Mouse (Mus musculus): ENCODE measurements around the gene Usp47. TPM values are rescaled to one million over a fixed set of nuclear protein-coding genes. Genes with fewer than 3 reads are reported as not detected.
A peak's percentile ranks its signal among the peaks of the same experiment; 100 is the strongest.

Usp47 gene
- polyA plus RNA-seq, 1 experiment from 2014 or later, result 36.9 TPM

- no peak overlapping the region for H3K4me3 ChIP-seq
- H3K36me3 ChIP-seq, result no peaks in the 10 kb centered on the region
- no peak overlapping the region for H3K4me2 ChIP-seq
- 0 out of 2 replicates have a peak, but pooled peaks cover 3% of the 10 kb centered on the region for H3K4me1 ChIP-seq
- no peaks in the 10 kb centered on the region for H3K9me3 ChIP-seq (replicated peaks)
- no peaks in the 10 kb centered on the region for H3K27me3 ChIP-seq (replicated peaks)
- no peak overlapping the region for H3K9ac ChIP-seq
- H3K27ac ChIP-seq, result no peak overlapping the region
- WGBS (ENCODE audit: insufficient replicate concordance), result 69% methylated on average over 5 of the region's 5 CpGs
- ATAC-seq, result no peak
Observed at GRCm38 (mm10) chr7:112127085-112127637, 103.9 kb downstream of the Usp47 start.

DNA sequence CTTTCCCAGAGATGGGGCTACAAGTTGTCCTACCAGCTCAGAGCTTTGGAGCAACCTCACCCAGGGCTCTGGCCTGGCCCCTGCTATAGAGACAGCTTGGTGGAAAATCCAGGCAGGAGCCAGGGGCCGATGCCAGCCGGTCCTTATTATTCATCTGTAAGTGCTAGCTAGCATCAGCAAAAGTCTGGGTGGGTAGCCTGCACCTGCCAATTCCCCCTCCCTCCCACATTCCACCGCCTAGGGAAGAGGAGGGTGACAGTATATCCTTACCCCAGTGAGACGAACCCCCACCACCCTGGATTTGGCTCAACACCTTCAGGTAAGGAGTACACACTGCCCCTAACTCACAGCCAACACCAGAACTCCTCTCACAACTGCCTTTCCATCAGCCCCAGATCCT lies 104.7 kb downstream of the Usp47 start:
- 0 out of 2 replicates have a peak, but pooled peaks have one; percentile 8 for ATAC-seq
- no peaks in the 10 kb centered on the region for H3K36me3 ChIP-seq

DNA sequence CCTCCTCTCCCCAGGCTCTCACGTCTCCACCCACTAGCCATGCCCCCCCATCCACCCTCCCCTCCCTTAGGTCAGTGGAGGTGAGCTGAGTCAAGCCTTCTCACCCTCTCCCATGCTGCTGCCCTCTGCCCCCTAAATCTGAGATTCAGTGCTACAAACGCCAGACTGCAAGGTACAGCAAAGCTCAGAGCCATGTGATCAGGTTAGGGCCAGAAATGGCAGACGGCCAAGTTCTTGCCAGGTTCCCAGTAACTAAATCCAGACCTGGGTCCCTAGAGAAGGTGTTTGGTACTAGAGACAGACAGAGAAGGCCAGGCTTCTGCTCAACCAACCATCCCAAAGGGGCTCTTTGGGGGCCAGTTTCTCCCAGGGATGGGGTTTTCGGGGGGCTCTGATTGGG lies 105.5 kb downstream of the Usp47 start:
- ATAC-seq, result peak; percentile 44; the same call in 1 of the 2 replicates
- WGBS (ENCODE audit: insufficient replicate concordance), result 52% methylated on average over 4 of the region's 4 CpGs
- H3K9ac ChIP-seq, result no peak overlapping the region
- H3K36me3 ChIP-seq, result no peaks in the 10 kb centered on the region
- no peak overlapping the region for H3K27ac ChIP-seq
- H3K4me3 ChIP-seq, result no peak overlapping the region
- no peaks in the 10 kb centered on the region for H3K9me3 ChIP-seq (replicated peaks)
- 0 out of 2 replicates have a peak, but pooled peaks cover 3% of the 10 kb centered on the region for H3K4me1 ChIP-seq
- no peak overlapping the region for H3K4me2 ChIP-seq
- no peaks in the 10 kb centered on the region for H3K27me3 ChIP-seq (replicated peaks)

More for the DNA sequence above, 104.7 kb downstream of the Usp47 start:
- H3K27me3 ChIP-seq (replicated peaks), result no peaks in the 10 kb centered on the region
- no peak overlapping the region for H3K4me3 ChIP-seq
- no peak overlapping the region for H3K9ac ChIP-seq
- H3K9me3 ChIP-seq (replicated peaks), result no peaks in the 10 kb centered on the region
- H3K27ac ChIP-seq, result no peak overlapping the region
- 78% methylated on average over 4 of the region's 4 CpGs for WGBS (ENCODE audit: insufficient replicate concordance)
- H3K4me1 ChIP-seq, result 0 out of 2 replicates have a peak, but pooled peaks cover 3% of the 10 kb centered on the region
- H3K4me2 ChIP-seq, result no peak overlapping the region

- no peak overlapping the region for H3K9ac ChIP-seq
- H3K4me3 ChIP-seq, result no peak overlapping the region
- H3K4me2 ChIP-seq, result no peak overlapping the region
- no peak overlapping the region for H3K27ac ChIP-seq
- H3K36me3 ChIP-seq, result no peaks in the 10 kb centered on the region
- no peak for ATAC-seq
- 0 out of 2 replicates have a peak, but pooled peaks cover 3% of the 10 kb centered on the region for H3K4me1 ChIP-seq
- WGBS (ENCODE audit: insufficient replicate concordance), result 70% methylated on average over 6 of the region's 6 CpGs
- H3K9me3 ChIP-seq (replicated peaks), result no peaks in the 10 kb centered on the region
- H3K27me3 ChIP-seq (replicated peaks), result no peaks in the 10 kb centered on the region
Observed at GRCm38 (mm10) chr7:112129851-112130250, 106.5 kb downstream of the Usp47 start.

- Histone ChIP-seq H3K27ac (no peak overlapping the region), H3K4me1 (0 out of 2 replicates have a peak, but pooled peaks cover 3% of the 10 kb centered on the region), H3K36me3 (no peaks in the 10 kb centered on the region), H3K4me2 (no peak overlapping the region), H3K9me3 (replicated peaks) (no peaks in the 10 kb centered on the region), H3K27me3 (replicated peaks) (no peaks in the 10 kb centered on the region), H3K4me3 (no peak overlapping the region), H3K9ac (no peak overlapping the region)
- 66% methylated on average over 3 of the region's 3 CpGs for WGBS (ENCODE audit: insufficient replicate concordance)
- ATAC-seq, result no peak
Observed at GRCm38 (mm10) chr7:112130660-112131059, 107.4 kb downstream of the Usp47 start.

- Histone ChIP-seq H3K4me1 (0 out of 2 replicates have a peak, but pooled peaks cover 3% of the 10 kb centered on the region), H3K27me3 (replicated peaks) (no peaks in the 10 kb centered on the region), H3K4me2 (no peak overlapping the region), H3K4me3 (no peak overlapping the region), H3K9me3 (replicated peaks) (no peaks in the 10 kb centered on the region), H3K27ac (no peak overlapping the region), H3K9ac (no peak overlapping the region), H3K36me3 (no peaks in the 10 kb centered on the region)
- ATAC-seq, result no peak
- WGBS (ENCODE audit: insufficient replicate concordance), result 56% methylated on average over 6 of the region's 6 CpGs
Observed at GRCm38 (mm10) chr7:112132005-112132404, 108.7 kb downstream of the Usp47 start.

DNA sequence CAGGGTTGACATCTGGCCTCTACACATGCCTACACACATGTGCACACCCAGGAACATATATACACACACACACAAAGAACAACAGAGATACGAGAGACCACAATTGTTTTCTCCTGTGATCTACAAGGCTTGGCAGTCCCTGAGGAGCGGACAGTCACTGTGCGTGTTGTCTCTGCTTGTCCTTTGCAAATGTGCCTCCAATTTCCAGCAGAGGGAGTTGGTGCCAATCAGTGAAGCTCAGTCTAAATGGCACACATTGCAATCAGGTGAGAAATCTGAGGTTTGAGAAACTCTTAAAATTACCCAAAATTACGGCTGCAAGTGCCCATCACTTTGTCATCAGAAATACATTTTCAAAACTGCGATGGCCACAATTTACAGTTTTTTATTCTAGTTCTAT lies 110.0 kb downstream of the Usp47 start:
- no peaks in the 10 kb centered on the region for H3K27me3 ChIP-seq (replicated peaks)
- 79% methylated on average over 5 of the region's 5 CpGs for WGBS (ENCODE audit: insufficient replicate concordance)
- H3K27ac ChIP-seq, result no peak overlapping the region
- no peaks in the 10 kb centered on the region for H3K9me3 ChIP-seq (replicated peaks)
- H3K4me2 ChIP-seq, result no peak overlapping the region
- no peak for ATAC-seq
- no peak overlapping the region for H3K4me3 ChIP-seq
- 0 out of 2 replicates have a peak, but pooled peaks cover 3% of the 10 kb centered on the region for H3K4me1 ChIP-seq
- no peak overlapping the region for H3K9ac ChIP-seq
- H3K36me3 ChIP-seq, result no peaks in the 10 kb centered on the region

- H3K27ac ChIP-seq, result no peak overlapping the region
- H3K9ac ChIP-seq, result no peak overlapping the region
- no peaks in the 10 kb centered on the region for H3K4me1 ChIP-seq
- no peaks in the 10 kb centered on the region for H3K9me3 ChIP-seq (replicated peaks)
- no peaks in the 10 kb centered on the region for H3K27me3 ChIP-seq (replicated peaks)
- no peak overlapping the region for H3K4me3 ChIP-seq
- no peak for ATAC-seq
- WGBS (ENCODE audit: insufficient replicate concordance), result 67% methylated on average over 4 of the region's 4 CpGs
- H3K4me2 ChIP-seq, result no peak overlapping the region
- H3K36me3 ChIP-seq, result no peaks in the 10 kb centered on the region
Observed at GRCm38 (mm10) chr7:112135161-112135560, 111.9 kb downstream of the Usp47 start.

GRCm38 (mm10) chr7:112136537-112136936 lies 113.2 kb downstream of the Usp47 start:
- H3K9me3 ChIP-seq (replicated peaks), result no peaks in the 10 kb centered on the region
- ATAC-seq, result no peak
- H3K4me2 ChIP-seq, result no peak overlapping the region
- no peak overlapping the region for H3K27ac ChIP-seq
- 67% methylated on average over 5 of the region's 5 CpGs for WGBS (ENCODE audit: insufficient replicate concordance)
- H3K9ac ChIP-seq, result no peak overlapping the region
- H3K4me3 ChIP-seq, result no peak overlapping the region
- no peaks in the 10 kb centered on the region for H3K27me3 ChIP-seq (replicated peaks)
- H3K4me1 ChIP-seq, result no peaks in the 10 kb centered on the region
- H3K36me3 ChIP-seq, result no peaks in the 10 kb centered on the region

- H3K27me3 ChIP-seq (replicated peaks), result no peaks in the 10 kb centered on the region
- peaks cover 1% of the 10 kb centered on the region; the same call in 1 of the 2 replicates for H3K4me1 ChIP-seq
- H3K36me3 ChIP-seq, result no peaks in the 10 kb centered on the region
- H3K4me2 ChIP-seq, result no peak overlapping the region
- WGBS (ENCODE audit: insufficient replicate concordance), result 65% methylated on average over 7 of the region's 7 CpGs
- H3K27ac ChIP-seq, result no peak overlapping the region
- H3K4me3 ChIP-seq, result no peak overlapping the region
- no peak overlapping the region for H3K9ac ChIP-seq
- ATAC-seq, result no peak
- no peaks in the 10 kb centered on the region for H3K9me3 ChIP-seq (replicated peaks)
Observed at GRCm38 (mm10) chr7:112138168-112138508, 114.8 kb downstream of the Usp47 start.

GRCm38 (mm10) chr7:112138509-112139405 lies 115.5 kb downstream of the Usp47 start:
- WGBS (ENCODE audit: insufficient replicate concordance), result 53% methylated on average over 11 of the region's 11 CpGs
- H3K27me3 ChIP-seq (replicated peaks), result no peaks in the 10 kb centered on the region
- no peaks in the 10 kb centered on the region for H3K9me3 ChIP-seq (replicated peaks)
- ATAC-seq, result no peak
- H3K4me3 ChIP-seq, result no peak overlapping the region
- H3K4me2 ChIP-seq, result no peak overlapping the region
- no peak overlapping the region for H3K9ac ChIP-seq
- H3K27ac ChIP-seq, result no peak overlapping the region
- no peaks in the 10 kb centered on the region for H3K36me3 ChIP-seq
- peaks cover 6% of the 10 kb centered on the region; the same call in 1 of the 2 replicates for H3K4me1 ChIP-seq

DNA sequence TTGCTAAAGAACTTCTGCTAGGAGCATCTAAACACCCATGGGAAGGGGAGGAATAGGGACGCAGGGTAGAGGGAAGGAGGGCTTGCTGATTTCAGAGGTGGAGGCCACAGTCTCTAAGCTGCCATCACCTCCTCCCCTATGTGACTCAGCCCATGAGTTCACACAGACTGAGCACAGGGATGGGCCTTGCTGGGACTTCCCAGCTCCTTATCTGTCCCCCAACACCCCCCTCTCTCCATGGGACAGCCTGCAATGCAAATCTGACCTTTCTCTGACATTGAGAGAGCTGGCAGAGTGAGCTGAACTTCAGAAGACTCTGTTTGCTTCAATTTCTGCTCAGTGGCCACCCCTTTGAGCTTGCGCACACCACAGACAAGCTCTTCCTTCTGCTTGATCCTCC lies 117.4 kb downstream of the Usp47 start:
- Histone ChIP-seq H3K36me3 (no peaks in the 10 kb centered on the region), H3K27ac (no peak overlapping the region), H3K9me3 (replicated peaks) (no peaks in the 10 kb centered on the region), H3K4me3 (no peak overlapping the region), H3K4me1 (peaks cover 6% of the 10 kb centered on the region; the same call in 1 of the 2 replicates), H3K4me2 (no peak overlapping the region), H3K27me3 (replicated peaks) (no peaks in the 10 kb centered on the region), H3K9ac (no peak overlapping the region)
- no peak for ATAC-seq
- WGBS (ENCODE audit: insufficient replicate concordance), result 61% methylated on average over 2 of the region's 2 CpGs
